Mouse (Mus musculus): ENCODE measurements around the gene Epn1. TPM values are rescaled to one million over a fixed set of nuclear protein-coding genes. Genes with fewer than 3 reads are reported as not detected.

The Epn1 gene
- polyA plus RNA-seq, 1 experiment from 2014 or later: 63.2 TPM

- Histone ChIP-seq H3K27me3 (ENCODE audit: control insufficient read depth, insufficient read depth, low read length) (no peaks in the 10 kb centered on the region), H3K9ac (replicated peaks; ENCODE audit: low read depth, low read length) (no peak within 1 kb of the TSS), H3K27ac (ENCODE audit: low read length) (no peak within 1 kb of the TSS), H3K4me3 (ENCODE audit: low read depth, low read length) (no peak within 1 kb of the TSS), H3K4me2 (replicated peaks; ENCODE audit: low read depth, low read length) (no peak within 1 kb of the TSS), H3K36me3 (ENCODE audit: control insufficient read depth, insufficient read depth, low read length) (no peaks in the 10 kb centered on the region), H3K4me1 (ENCODE audit: control insufficient read depth, insufficient read depth, low read length) (no peaks in the 10 kb centered on the region), H3K9me3 (ENCODE audit: control insufficient read depth, low read depth, low read length) (no peaks in the 10 kb centered on the region)
- ATAC-seq (ENCODE audit: insufficient number of reproducible peaks, insufficient read depth, low FRiP score, low read depth): no peak
- 88% methylated on average over 3 of the region's 3 CpGs for WGBS
These were observed 36.8 kb downstream of the Epn1 start, which contains the start of gene Rfpl4 for GRCm38 (mm10) chr7:5116850-5117249. Gene Rfpl4 (minus strand): TSS chr7:5116950.

DNA sequence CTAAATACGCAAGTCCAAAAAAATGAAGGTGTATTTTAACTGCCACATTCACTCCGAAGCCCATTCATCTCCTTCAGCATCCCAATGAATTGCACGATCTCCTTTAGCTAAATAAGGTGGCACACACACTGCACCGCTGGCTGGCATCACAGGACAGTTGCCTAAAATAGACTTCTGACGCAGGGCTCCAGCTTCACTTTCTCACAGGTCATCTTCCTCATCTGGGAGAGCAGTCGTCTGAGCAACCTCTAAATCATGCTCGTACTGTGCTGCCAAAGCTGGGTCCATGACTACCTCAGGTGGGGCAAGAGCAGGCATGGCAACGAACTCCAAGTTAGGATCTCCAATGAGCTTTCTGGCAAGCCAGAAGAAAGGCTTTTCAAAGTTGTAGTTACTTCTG lies 45.0 kb downstream of the Epn1 start:
- no peak overlapping the region for H3K27ac ChIP-seq (ENCODE audit: low read length)
- no peak for ATAC-seq (ENCODE audit: insufficient number of reproducible peaks, insufficient read depth, low FRiP score, low read depth)
- no peaks in the 10 kb centered on the region for H3K36me3 ChIP-seq (ENCODE audit: control insufficient read depth, insufficient read depth, low read length)
- H3K9ac ChIP-seq (replicated peaks; ENCODE audit: low read depth, low read length): no peak overlapping the region
- H3K4me3 ChIP-seq (ENCODE audit: low read depth, low read length): no peak overlapping the region
- H3K4me1 ChIP-seq (ENCODE audit: control insufficient read depth, insufficient read depth, low read length): no peaks in the 10 kb centered on the region
- H3K27me3 ChIP-seq (ENCODE audit: control insufficient read depth, insufficient read depth, low read length): no peaks in the 10 kb centered on the region
- 81% methylated on average over 8 of the region's 8 CpGs for WGBS
- H3K4me2 ChIP-seq (replicated peaks; ENCODE audit: low read depth, low read length): no peak overlapping the region
- H3K9me3 ChIP-seq (ENCODE audit: control insufficient read depth, low read depth, low read length): no peaks in the 10 kb centered on the region

DNA sequence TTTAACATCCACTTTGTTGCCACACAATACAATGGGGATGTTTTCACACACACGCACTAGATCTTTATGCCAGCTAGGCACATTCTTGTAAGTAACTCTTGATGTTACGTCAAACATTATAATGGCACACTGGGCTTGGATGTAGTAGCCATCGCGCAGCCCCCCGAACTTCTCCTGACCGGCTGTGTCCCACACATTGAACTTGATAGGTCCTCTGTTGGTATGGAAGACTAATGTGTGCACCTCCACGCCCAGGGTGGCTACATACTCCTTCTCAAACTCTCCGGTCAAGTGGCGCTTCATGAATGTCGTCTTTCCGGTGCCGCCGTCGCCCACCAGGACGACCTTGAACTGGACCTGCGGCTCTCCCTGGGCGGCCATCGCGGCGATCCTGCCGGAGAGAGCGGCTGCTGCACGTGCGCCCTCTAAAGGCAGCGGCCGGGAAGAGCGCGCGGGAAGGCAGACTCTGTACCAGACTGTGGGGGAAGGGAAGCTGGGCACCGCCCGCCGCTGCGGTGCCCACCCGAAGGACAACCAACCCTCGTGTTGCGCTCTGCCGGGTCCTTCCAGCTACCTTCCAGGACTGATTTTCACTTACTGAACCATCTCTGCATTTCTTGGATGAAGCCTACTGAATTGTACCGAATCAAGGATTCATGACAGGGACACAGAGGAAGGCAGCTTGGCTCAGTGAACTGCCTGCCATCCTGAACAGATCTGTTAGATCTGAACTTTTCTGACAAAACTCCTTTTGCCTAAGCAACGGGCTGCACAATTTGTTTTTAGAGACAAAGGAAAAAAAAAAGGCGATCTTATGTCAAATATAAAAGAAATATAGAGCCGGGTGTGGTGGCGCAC lies 45.7 kb downstream of the Epn1 start, which contains the start of gene Rasl2-9:
Gene Rasl2-9 (minus strand): TSS at position 402 of the 858 bp plus-strand sequence.
- ATAC-seq (ENCODE audit: insufficient number of reproducible peaks, insufficient read depth, low FRiP score, low read depth): peak; percentile 74; the same call in 1 of the 2 replicates
- no peaks in the 10 kb centered on the region for H3K27me3 ChIP-seq (ENCODE audit: control insufficient read depth, insufficient read depth, low read length)
- H3K27ac ChIP-seq (ENCODE audit: low read length): no peak within 1 kb of the TSS
- no peaks in the 10 kb centered on the region for H3K9me3 ChIP-seq (ENCODE audit: control insufficient read depth, low read depth, low read length)
- H3K4me1 ChIP-seq (ENCODE audit: control insufficient read depth, insufficient read depth, low read length): no peaks in the 10 kb centered on the region
- no peaks in the 10 kb centered on the region for H3K36me3 ChIP-seq (ENCODE audit: control insufficient read depth, insufficient read depth, low read length)
- H3K4me3 ChIP-seq (ENCODE audit: low read depth, low read length): peak within 1 kb of the TSS; percentile 13
- 17% methylated on average over 42 of the region's 42 CpGs for WGBS
- H3K4me2 ChIP-seq (replicated peaks; ENCODE audit: low read depth, low read length): peak within 1 kb of the TSS; percentile 46
- no peak within 1 kb of the TSS for H3K9ac ChIP-seq (replicated peaks; ENCODE audit: low read depth, low read length)

Small RNAs within 50 kb of the gene (microRNA-seq; reads per million reads assigned to microRNA genes)
- not detected for gene Gm26217

Other genes with a start within 250 kb of the Epn1 start
- gene Shisa7, start 235.5 kb upstream of the Epn1 start, polyA plus RNA-seq (2014; fragmentation: Nextera tagmentation; extraction: Ambion mirVana): 0.70 and 1.0 TPM in 2 replicates
- gene Isoc2b, start 210.0 kb upstream of the Epn1 start, polyA plus RNA-seq (2014; fragmentation: Nextera tagmentation; extraction: Ambion mirVana): 7.0 and 7.8 TPM in 2 replicates
- gene Isoc2a, start 203.1 kb upstream of the Epn1 start, polyA plus RNA-seq (2014; fragmentation: Nextera tagmentation; extraction: Ambion mirVana): 0.94 and 0.98 TPM in 2 replicates
- not detected in 2 replicates for gene Gm36210, start 173.7 kb upstream of the Epn1 start, polyA plus RNA-seq (2014; fragmentation: Nextera tagmentation; extraction: Ambion mirVana)
- 4.3 and 4.5 TPM in 2 replicates for gene Zfp628, start 165.0 kb upstream of the Epn1 start, polyA plus RNA-seq (2014; fragmentation: Nextera tagmentation; extraction: Ambion mirVana)
- gene Nat14, start 158.2 kb upstream of the Epn1 start, polyA plus RNA-seq (2014; fragmentation: Nextera tagmentation; extraction: Ambion mirVana): 3.5 and 4.0 TPM in 2 replicates
- gene Ssc5d, start 154.4 kb upstream of the Epn1 start, polyA plus RNA-seq (2014; fragmentation: Nextera tagmentation; extraction: Ambion mirVana): 3.3 and 3.9 TPM in 2 replicates
- 0.55 and 1.4 TPM in 2 replicates for gene Sbk2, start 115.8 kb upstream of the Epn1 start, polyA plus RNA-seq (2014; fragmentation: Nextera tagmentation; extraction: Ambion mirVana)
- gene Sbk3, start 109.1 kb upstream of the Epn1 start, polyA plus RNA-seq (2014; fragmentation: Nextera tagmentation; extraction: Ambion mirVana): 0.07 TPM in 1 of 2 replicates, not detected in the other
- 39.5 and 48.8 TPM in 2 replicates for gene Zfp579, start 84.1 kb upstream of the Epn1 start, polyA plus RNA-seq (2014; fragmentation: Nextera tagmentation; extraction: Ambion mirVana)
- 14.1 and 18.0 TPM in 2 replicates for gene Zfp524, start 65.8 kb upstream of the Epn1 start, polyA plus RNA-seq (2014; fragmentation: Nextera tagmentation; extraction: Ambion mirVana)
- 33.0 and 35.7 TPM in 2 replicates for gene Fiz1, start 65.5 kb upstream of the Epn1 start, polyA plus RNA-seq (2014; fragmentation: Nextera tagmentation; extraction: Ambion mirVana)
- 1.2 and 3.3 TPM in 2 replicates for gene Gm44973, start 64.7 kb upstream of the Epn1 start, polyA plus RNA-seq (2014; fragmentation: Nextera tagmentation; extraction: Ambion mirVana)
- gene Zfp865, start 59.9 kb upstream of the Epn1 start, polyA plus RNA-seq (2014; fragmentation: Nextera tagmentation; extraction: Ambion mirVana): 8.9 and 9.1 TPM in 2 replicates
- 22.4 and 25.0 TPM in 2 replicates for gene Ccdc106, start 59.7 kb upstream of the Epn1 start, polyA plus RNA-seq (2014; fragmentation: Nextera tagmentation; extraction: Ambion mirVana)
- not detected in 2 replicates for gene 4632433K11Rik, start 46.1 kb upstream of the Epn1 start, polyA plus RNA-seq (2014; fragmentation: Nextera tagmentation; extraction: Ambion mirVana)
- 4.6 and 6.2 TPM in 2 replicates for gene Zfp784, start 41.8 kb upstream of the Epn1 start, polyA plus RNA-seq (2014; fragmentation: Nextera tagmentation; extraction: Ambion mirVana)
- gene Zfp580, start 28.7 kb upstream of the Epn1 start, polyA plus RNA-seq (2014; fragmentation: Nextera tagmentation; extraction: Ambion mirVana): 35.7 and 44.1 TPM in 2 replicates
- gene U2af2, start 18.1 kb upstream of the Epn1 start, polyA plus RNA-seq (2014; fragmentation: Nextera tagmentation; extraction: Ambion mirVana): 106 and 119 TPM in 2 replicates
- gene Rfpl4, start 36.7 kb downstream of the Epn1 start, polyA plus RNA-seq (2014; fragmentation: Nextera tagmentation; extraction: Ambion mirVana): not detected in 2 replicates
- gene Rasl2-9, start 45.7 kb downstream of the Epn1 start, polyA plus RNA-seq (2014; fragmentation: Nextera tagmentation; extraction: Ambion mirVana): 0.25 TPM in 1 of 2 replicates, not detected in the other
- gene Vmn1r55, start 69.4 kb downstream of the Epn1 start, polyA plus RNA-seq (2014; fragmentation: Nextera tagmentation; extraction: Ambion mirVana): not detected in 2 replicates
- not detected in 2 replicates for gene Vmn1r56, start 116.5 kb downstream of the Epn1 start, polyA plus RNA-seq (2014; fragmentation: Nextera tagmentation; extraction: Ambion mirVana)
- gene Vmn1r57, start 138.3 kb downstream of the Epn1 start, polyA plus RNA-seq (2014; fragmentation: Nextera tagmentation; extraction: Ambion mirVana): not detected in 2 replicates

Data from stomach, embryonic 14.5 days (tissue).